Mouse (Mus musculus) neural tube, embryonic 10.5 days (tissue): ENCODE data around the gene Scarf1.

Source experiments
- DNase-seq: peaks from one replicate; pipeline ENCODE4 v3.0.0-alpha.2; 2017; ENCODE audit warnings: low spot score; ENCODE audit errors: extremely low spot score

Scarf1 gene

GRCm38 (mm10) chr11:75511213-75511612 is 2.1 kb upstream of the Scarf1 start:
- no peak for DNase-seq

- no peak for DNase-seq
Observed at GRCm38 (mm10) chr11:75512301-75513018, 880 bp upstream of the Scarf1 start.

GRCm38 (mm10) chr11:75515186-75515585 is 1.8 kb downstream of the Scarf1 start:
- DNase-seq, result no peak

GRCm38 (mm10) chr11:75519834-75520633 is 6.7 kb downstream of the Scarf1 start:
- DNase-seq, result no peak

- DNase-seq, result no peak
Observed at GRCm38 (mm10) chr11:75521609-75522008, 8.3 kb downstream of the Scarf1 start.

GRCm38 (mm10) chr11:75522793-75523192 is 9.5 kb downstream of the Scarf1 start:
- DNase-seq, result no peak

GRCm38 (mm10) chr11:75525531-75526125 is 12.3 kb downstream of the Scarf1 start:
- no peak for DNase-seq

GRCm38 (mm10) chr11:75526943-75527342 is 13.6 kb downstream of the Scarf1 start:
- DNase-seq, result no peak

GRCm38 (mm10) chr11:75529771-75530170 is 16.4 kb downstream of the Scarf1 start:
- DNase-seq, result no peak

GRCm38 (mm10) chr11:75530325-75530724 is 17.0 kb downstream of the Scarf1 start:
- peak; percentile 100 for DNase-seq

- peak; percentile 69 for DNase-seq
Observed at GRCm38 (mm10) chr11:75530845-75531373, 17.6 kb downstream of the Scarf1 start.

GRCm38 (mm10) chr11:75531469-75532242 is 18.3 kb downstream of the Scarf1 start, which contains the start of gene Slc43a2:
Gene Slc43a2 (plus strand): TSS chr11:75531694.
- DNase-seq, result peak; percentile 95

- peak; percentile 44 for DNase-seq
Observed at GRCm38 (mm10) chr11:75532340-75533277, 19.3 kb downstream of the Scarf1 start.

- DNase-seq, result no peak
Observed at GRCm38 (mm10) chr11:75533314-75534015, 20.1 kb downstream of the Scarf1 start.

- DNase-seq, result no peak
Observed at GRCm38 (mm10) chr11:75534286-75535033, 21.1 kb downstream of the Scarf1 start.

- DNase-seq, result no peak
Observed at GRCm38 (mm10) chr11:75535106-75535795, 21.9 kb downstream of the Scarf1 start.

- no peak for DNase-seq
Observed at GRCm38 (mm10) chr11:75536255-75537024, 23.1 kb downstream of the Scarf1 start.
